Mouse (Mus musculus) gastrocnemius, postnatal 10 days (tissue): ENCODE results near the gene Gm5868. TPM values are rescaled to one million over a fixed set of nuclear protein-coding genes. Genes with fewer than 3 reads are reported as not detected.
"Not testable (repeated sequence)": the region's sequence is repeated elsewhere in the genome, so short reads cannot be mapped to it uniquely, and the experiment has no call there.

Experiments used
- DNase-seq: peaks from one replicate; pipeline ENCODE4 v3.0.0; 2021; ENCODE audit warnings: mixed read lengths
- long read RNA-seq, 2 experiments: library from polyadenylated mRNA; stranded (forward); transcript quantifications; one replicate each; pipeline ENCODE4 v2.0.0; 2021
- total RNA-seq, 2 experiments: library from RNA; stranded (reverse); gene quantifications; 2 replicates each; pipeline ENCODE4 v1.2.3; 2021

Gm5868 gene
- not detected for total RNA-seq
- long read RNA-seq, experiment 1, result 0 reads
- long read RNA-seq, experiment 2, result 0 reads

GRCm38 (mm10) chr5:72587192-72587681, at the start of gene Gm5868:
Gene Gm5868 (minus strand): TSS chr5:72587551.
- no peak for DNase-seq

- DNase-seq, result no peak
Measured at GRCm38 (mm10) chr5:72636576-72636975, 49.2 kb upstream of the Gm5868 start.

GRCm38 (mm10) chr5:72636122-72636521, 48.8 kb upstream of the Gm5868 start:
- DNase-seq, result no peak

GRCm38 (mm10) chr5:72634791-72635271, 47.5 kb upstream of the Gm5868 start:
- no peak for DNase-seq

- no peak for DNase-seq
Measured at GRCm38 (mm10) chr5:72630026-72630425, 42.7 kb upstream of the Gm5868 start.

- DNase-seq, result no peak
Measured at GRCm38 (mm10) chr5:72621022-72621421, 33.7 kb upstream of the Gm5868 start.

GRCm38 (mm10) chr5:72617413-72617812, 30.1 kb upstream of the Gm5868 start:
- DNase-seq, result no peak

GRCm38 (mm10) chr5:72603138-72603537, 15.8 kb upstream of the Gm5868 start:
- no peak for DNase-seq

- peak; percentile 38 for DNase-seq
Measured at GRCm38 (mm10) chr5:72601006-72601405, 13.7 kb upstream of the Gm5868 start.

- DNase-seq, result not testable (repeated sequence)
Measured at GRCm38 (mm10) chr5:72586667-72587191, 622 bp downstream of the Gm5868 start.

GRCm38 (mm10) chr5:72586122-72586521, 1.2 kb downstream of the Gm5868 start:
- DNase-seq, result not testable (repeated sequence)

GRCm38 (mm10) chr5:72580970-72581332, 6.4 kb downstream of the Gm5868 start, which contains the start of gene Zar1:
Gene Zar1 (minus strand): TSS chr5:72581254.
- not testable (repeated sequence) for DNase-seq

- not testable (repeated sequence) for DNase-seq
Measured at GRCm38 (mm10) chr5:72580088-72580969, 7.0 kb downstream of the Gm5868 start.

- not testable (repeated sequence) for DNase-seq
Measured at GRCm38 (mm10) chr5:72579599-72579998, 7.8 kb downstream of the Gm5868 start.

GRCm38 (mm10) chr5:72565621-72566020, 21.7 kb downstream of the Gm5868 start:
- no peak for DNase-seq

GRCm38 (mm10) chr5:72563183-72563582, 24.2 kb downstream of the Gm5868 start:
- DNase-seq, result not testable (repeated sequence)

GRCm38 (mm10) chr5:72560976-72561628, 26.2 kb downstream of the Gm5868 start:
- no peak for DNase-seq

- DNase-seq, result peak; percentile 98
Measured at GRCm38 (mm10) chr5:72559544-72560049, 27.8 kb downstream of the Gm5868 start, which contains the start of gene Nfxl1. Gene Nfxl1 (minus strand): TSS chr5:72559684.

- DNase-seq, result peak; percentile 51
Measured at GRCm38 (mm10) chr5:72558716-72559526, 28.4 kb downstream of the Gm5868 start.

- DNase-seq, result no peak
Measured at GRCm38 (mm10) chr5:72556245-72556644, 31.1 kb downstream of the Gm5868 start.

- no peak for DNase-seq
Measured at GRCm38 (mm10) chr5:72551209-72551608, 36.1 kb downstream of the Gm5868 start.
